Mouse (Mus musculus): ENCODE data around the gene Prr13.

Gene Prr13

DNA sequence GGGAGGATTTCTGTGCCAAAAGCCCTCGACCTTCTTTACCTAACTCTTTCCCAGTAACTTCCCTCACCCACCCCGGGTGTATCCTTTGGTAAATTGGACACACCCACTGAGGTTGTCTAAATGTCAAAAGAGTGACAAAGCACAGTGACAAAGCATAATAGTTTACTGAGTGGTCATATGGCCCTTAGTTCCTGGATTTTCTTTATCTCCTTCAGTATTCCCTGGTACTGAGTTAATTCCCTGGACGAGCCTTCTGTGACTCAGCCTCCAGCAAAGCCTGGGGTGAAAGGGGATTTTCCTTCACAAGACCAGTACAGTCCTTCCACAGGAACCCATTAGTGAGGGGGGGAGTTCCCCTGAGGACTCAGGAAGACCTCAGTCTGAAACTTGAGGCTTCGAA is 2.1 kb downstream of the Prr13 start:
- no peak for DNase-seq (ENCODE audit: low read depth, low spot score)

DNA sequence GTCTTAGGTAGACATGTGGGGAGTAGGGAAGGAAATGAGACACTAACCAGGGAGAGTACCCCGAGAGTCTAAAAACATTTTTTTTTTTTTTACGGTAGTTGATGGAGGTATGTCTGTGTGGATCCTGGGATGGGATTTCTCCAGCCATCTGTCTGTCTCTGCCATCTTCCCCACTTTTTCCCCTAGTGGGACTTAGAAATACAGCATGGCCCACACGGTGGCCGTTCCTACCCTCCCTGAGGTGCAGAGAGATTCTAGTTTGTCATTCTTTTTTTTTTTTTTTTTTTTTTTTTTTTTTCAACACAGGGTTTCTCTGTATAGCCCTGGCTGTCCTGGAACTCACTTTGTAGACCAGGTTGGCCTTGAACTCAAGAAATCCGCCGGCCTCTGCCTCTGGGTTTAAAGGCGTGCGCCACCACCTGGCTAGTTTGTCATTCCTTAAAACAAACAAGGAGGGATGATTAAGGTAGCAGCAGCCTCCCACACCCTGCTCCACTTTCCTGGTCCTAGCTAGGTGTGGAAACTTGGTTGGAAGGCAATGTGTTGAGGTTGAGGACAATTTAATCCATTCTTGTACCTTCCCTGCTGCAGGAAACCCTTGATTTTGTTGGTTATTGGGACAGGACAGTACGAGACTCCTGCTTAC is 2.7 kb downstream of the Prr13 start:
- DNase-seq (ENCODE audit: low read depth, low spot score) = no peak

DNA sequence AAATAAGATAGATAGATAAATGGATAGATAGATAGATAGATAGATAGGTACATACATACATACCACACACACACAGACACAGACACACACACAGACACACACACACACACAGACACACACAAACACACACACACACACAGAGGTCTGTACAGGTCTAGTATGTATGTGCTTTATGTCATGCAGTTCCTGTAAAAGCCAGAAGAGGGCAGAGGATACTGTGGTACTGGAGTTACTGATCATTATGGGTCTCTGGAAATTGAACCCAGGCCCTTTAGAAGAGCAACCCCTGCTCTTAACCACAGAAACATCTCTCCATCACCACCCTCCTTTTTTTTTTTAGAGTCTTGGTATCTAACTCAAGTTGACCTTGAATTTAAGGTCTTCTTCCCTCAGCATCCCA is 4.8 kb downstream of the Prr13 start:
- DNase-seq (ENCODE audit: low read depth, low spot score) = peak; percentile 60

DNA sequence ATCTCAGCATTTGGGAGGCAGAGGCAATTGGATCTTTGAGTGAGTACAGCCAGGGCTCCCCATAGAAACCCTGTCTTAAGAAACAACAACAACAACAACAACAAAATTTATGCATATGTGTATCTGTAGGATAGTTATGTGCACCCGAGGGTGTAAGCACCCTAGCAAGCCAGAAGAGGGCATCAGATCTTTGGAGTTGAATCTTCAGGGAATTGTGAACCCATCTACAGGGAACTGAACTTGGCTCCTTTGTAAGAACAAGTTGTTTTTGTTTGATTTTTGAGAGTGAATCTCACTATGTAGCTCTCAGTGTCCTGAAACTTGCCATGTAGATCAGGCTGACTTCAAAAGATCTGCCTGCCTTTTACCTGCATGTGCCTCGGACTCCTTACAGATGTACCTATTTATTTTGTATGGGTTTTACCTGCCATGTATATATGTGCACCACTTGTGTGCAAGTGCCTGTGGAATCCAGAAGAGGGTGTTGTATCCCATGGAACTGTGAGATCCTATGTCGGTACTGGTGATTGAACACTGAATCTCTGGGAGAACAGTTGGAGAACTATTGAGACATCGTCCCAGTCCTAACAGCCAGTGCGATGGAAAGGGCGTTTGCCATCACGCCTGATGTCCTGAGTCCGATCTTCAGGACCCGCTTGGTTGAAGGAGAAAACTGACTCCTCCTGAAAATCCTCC is 10.0 kb downstream of the Prr13 start:
- DNase-seq (ENCODE audit: low read depth, low spot score) = no peak

DNA sequence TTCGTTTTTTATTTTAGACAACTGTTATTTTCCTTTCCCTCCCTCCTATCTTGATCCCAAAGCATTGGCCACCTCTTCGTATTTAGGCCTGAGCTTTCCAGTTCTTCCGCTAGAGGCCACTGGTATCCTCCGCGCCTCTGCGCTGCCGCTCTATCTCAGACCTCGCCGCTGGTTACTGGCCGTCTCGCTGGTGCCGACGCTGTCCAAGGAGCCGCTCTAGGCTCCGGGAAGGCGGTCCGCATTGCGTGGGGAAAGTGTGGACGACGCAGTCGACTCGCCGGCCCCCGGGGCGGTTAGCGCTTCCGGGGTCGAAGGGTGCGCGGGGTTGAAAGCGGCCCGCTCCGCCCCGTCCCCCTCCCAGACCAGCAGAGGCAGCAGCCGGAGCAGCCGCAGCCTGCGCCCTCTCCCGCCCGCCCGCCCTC is 11.4 kb downstream of the Prr13 start, which contains the start of gene Pcbp2:
Gene Pcbp2 (plus strand): TSS at position 357 of the 422 bp plus-strand sequence.
- DNase-seq (ENCODE audit: low read depth, low spot score) = peak; percentile 97

DNA sequence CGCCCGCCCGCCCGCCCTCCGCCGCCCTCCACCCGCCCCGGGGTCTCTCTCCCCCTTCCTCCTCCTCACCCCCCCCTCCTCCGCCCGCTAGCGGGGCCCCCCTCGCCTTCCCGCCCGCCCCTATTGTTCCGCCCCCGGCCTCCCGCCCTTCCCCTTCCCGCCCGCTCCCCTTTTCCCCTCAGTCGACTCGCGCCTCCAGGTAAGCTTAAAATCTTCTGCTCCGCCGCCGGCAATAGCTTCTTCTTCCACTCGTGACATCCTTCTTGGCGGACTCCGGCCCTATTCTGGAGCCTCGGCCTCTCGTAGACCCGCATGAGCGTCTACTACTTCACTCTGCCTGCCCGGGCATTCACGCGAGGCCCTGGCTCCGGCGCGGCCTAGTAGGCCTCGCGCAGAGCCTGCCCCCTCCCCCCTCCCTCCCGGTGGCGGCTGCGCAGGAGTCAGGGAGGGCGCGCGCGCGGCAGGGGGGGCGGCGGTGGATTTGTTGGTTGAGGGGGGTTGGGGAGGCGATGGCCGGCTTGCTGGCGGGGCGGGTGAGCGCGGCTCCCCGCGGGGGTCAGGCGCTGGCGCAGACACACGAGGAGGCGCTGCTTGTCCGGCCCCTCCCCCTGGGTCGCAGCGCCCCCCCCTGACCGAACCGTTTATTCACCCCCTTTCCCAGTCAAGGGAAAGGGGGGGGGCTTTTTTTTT is 11.9 kb downstream of the Prr13 start:
- DNase-seq (ENCODE audit: low read depth, low spot score) = peak; percentile 90

DNA sequence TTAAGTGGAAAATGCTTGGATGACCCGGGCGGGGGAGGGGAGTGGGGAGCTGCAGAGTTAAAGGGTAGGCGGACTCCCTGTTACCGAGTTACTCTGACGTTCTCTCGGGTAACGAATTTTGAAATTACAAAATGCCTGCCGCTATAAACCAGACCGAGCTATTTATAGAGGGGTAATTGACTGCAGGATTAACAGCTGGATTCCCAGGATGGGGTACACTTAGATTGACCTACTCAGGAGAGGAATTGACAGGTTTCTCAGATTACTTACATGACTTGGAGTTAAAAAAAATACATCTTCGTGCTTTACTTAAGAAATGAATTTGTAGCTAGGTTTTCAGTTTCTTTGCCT is 12.4 kb downstream of the Prr13 start:
- DNase-seq (ENCODE audit: low read depth, low spot score) = no peak

DNA sequence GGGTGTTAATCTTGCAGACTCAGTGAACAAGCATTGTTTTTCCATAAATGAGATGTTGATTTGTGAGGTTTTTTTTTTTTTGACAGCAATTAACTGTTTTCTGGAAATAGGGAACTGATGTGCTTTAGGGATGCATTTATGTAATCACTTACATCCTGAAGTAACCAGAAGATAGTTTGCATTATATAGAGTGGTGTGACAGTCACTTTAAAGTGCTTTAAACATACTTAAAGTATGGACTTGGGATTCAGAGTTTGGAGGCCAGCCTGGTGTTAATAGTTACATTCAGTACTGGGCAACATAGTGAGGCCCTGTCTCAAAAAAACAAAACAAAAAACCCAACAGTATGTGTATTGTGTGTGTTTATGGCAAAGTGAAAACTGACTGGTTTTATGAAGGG is 12.9 kb downstream of the Prr13 start:
- no peak for DNase-seq (ENCODE audit: low read depth, low spot score)

DNA sequence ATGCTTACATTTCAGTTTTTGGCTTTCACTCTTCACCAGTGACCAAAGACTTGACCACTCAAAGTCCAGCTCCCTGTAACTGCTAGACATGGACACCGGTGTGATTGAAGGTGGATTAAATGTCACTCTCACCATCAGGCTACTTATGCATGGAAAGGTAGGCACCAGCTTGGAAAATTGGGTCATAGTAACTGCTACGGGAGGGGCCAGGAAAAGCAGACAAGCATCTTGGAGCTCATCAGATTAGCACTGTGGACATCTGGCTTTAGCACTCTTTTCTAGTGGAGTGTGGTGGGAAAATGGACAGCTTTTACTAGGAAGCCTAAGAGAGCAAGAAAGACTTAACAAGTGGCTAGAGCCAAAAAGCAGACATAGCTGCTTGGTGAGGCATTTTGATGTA is 14.4 kb downstream of the Prr13 start:
- no peak for DNase-seq (ENCODE audit: low read depth, low spot score)

DNA sequence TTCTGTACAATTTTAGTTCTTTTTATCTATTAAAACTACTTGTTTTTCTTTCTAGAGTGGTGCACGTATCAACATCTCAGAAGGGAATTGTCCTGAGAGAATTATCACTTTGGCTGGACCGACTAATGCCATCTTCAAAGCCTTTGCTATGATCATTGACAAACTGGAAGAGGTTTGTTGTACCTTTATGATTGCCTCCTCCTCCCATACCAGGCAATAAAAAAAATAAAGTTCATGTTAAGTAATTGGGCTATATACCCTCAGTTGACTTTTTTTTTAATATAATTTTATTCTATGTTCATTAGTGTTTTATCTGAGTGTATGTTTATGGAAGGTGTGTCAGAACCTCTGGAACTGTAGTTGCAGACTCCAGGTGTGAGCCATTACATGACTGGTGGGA is 15.7 kb downstream of the Prr13 start:
- DNase-seq (ENCODE audit: low read depth, low spot score) = no peak

DNA sequence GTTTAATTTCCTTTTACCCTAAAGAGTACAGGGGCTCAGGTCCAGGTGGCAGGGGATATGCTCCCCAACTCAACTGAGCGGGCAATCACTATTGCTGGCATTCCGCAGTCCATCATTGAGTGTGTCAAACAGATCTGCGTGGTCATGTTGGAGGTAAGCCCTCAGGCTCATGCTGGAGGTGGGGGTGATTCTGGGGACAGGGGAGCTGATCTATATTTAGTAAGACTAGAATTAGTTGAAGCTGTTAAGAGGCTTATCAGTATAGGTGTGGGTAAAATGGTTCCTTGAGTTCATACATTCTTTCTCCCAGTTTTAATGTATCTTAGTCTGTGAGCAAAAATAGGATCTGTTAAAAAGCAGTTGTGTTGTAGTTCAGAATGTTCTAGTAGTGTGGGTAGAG is 24.3 kb downstream of the Prr13 start:
- no peak for DNase-seq (ENCODE audit: low read depth, low spot score)

DNA sequence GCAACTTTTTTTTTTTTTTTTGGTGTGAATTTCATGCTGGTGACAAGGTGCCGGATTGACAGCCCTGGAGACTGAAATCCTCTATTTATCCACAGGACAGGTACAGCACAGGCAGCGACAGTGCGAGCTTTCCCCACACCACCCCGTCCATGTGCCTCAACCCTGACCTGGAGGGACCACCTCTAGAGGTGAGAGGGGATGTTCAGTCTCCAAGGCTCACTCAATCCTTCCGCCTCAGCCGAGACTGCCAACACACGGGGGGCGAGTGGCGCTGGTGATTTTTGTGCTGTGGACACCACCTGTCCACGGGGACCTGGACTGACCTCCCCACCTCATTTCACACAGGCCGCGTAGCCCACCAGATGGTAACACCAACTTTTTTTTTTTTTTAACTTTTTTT is 27.0 kb downstream of the Prr13 start:
- DNase-seq (ENCODE audit: low read depth, low spot score) = no peak

DNA sequence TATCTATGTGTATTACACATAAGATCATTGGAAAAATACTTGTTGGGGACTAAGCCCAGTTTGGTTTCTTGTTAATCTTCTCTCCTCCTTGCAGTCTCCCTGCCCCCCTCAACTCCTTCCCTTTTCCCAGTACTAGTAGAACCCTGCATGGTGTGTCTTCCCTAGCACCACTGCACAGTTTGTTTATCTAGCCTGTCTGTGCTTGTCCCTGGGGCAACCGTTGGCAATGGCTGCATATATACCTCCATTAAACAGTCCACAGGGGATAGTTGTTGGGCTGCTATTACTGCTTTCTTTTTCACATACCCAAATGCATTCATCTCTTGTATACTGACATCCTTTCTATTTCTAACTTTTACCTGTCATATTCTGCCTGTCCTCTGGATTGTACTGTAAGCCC is 28.8 kb downstream of the Prr13 start:
- DNase-seq (ENCODE audit: low read depth, low spot score) = no peak

DNA sequence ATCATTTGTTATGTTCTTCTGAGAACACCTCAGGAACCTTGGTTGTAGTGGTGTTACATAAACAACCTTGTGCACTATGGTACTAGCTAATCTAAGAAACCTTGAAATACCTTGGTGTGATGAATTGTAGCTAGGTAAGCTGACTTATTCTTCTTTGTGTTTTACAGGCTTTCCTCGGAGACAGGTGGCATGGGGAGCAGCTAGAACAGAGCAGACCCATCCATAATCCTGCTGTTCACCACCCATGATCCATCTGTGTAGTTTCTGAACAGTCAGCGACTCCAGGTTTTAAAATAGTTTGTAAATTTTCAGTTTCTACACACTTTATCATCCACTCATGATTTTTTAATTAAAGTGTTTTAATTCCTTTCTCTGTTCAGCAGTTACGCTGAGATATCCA is 39.5 kb downstream of the Prr13 start:
- no peak for DNase-seq (ENCODE audit: low read depth, low spot score)

DNA sequence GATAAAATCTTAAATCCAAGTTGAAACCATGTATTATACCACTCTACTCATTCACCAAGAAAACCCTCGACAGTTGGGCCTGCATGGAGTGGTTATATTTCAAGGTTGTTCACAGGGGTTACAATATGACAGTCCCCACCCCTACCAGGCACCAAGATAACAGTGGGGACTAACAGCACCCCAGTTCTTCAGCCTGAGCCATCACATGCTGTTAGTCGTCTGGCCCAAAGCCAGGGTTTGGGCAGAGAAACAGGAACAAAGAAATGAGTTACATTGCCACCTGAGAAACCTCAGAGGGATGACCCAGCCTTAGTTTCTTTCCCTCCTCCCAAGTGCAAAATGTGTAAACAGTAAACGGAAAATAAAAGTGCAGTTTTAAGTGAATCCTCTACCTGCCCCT is 40.5 kb downstream of the Prr13 start:
- peak; percentile 44 for DNase-seq (ENCODE audit: low read depth, low spot score)

DNA sequence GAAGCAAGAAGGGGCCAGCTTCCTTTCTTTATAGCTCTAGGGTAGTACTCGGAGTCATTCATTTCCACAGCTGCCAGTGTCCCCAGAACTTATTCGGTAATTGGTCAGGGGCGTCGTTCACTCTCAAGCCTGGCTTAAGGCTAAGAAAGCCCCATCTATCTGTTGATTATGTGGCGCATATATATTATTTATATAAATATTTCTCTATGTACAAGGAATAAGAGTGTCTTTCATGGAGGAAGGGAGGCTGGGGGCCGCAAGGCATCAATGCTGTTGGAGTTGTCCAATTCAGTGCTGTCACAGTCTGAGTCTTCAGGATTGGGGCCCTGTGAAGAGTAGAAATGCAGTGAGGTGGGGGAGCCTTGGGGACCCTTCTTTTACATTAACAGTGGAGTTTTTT is 41.0 kb downstream of the Prr13 start:
- no peak for DNase-seq (ENCODE audit: low read depth, low spot score)

DNA sequence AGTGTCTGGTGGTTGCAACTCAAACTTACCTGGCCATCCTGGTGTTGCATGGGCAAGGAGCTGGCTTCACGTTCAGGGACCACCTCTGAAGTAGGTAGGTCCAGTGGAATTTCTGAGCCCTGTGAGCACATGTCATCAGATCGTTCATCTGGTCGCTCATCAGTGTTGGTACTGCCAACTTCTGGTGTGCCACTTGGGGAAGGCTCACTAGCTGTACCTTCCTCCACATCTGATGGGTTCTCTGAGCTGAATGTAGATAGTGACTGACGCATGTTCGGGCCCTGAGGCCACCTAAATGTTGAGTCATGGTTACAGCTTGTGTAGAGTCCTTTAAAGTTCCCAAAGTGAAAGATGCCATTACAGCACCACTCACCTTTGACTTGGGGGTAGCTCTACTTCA is 41.7 kb downstream of the Prr13 start:
- no peak for DNase-seq (ENCODE audit: low read depth, low spot score)

DNA sequence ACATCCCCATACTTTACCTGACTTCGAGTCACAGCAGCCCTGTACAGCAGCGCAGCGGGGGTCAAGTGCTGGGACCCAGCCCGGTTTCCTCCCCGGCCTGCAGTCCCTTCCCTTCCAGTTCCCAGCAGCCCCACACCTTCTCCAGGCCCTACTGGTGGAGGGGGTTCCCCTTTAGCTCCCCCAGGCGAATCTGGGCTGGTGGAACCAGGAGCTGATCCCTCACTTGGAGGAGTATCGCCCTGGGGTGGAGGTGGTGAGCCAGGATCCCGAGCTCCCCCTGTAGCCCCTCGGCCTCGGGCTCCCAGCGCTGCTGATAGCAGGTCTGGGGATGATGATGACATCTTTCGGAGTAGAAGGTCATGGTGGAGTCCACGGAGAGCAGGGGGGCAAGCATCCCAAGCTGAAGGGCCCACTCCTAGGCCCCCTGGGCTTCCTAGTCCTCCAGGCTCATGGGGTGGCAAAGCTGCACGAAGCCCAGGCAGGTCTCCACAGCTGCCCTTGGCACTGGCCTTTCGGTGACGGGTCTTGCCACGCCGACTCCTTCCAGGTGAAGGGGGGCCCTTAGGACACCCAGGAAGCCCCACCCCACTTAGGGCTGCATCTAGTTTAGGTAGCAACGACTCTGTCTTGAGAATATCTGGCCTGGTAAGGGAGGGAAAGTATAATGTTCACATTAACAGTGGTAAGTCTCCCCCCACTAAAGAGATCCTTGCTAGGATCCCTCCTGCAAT is 42.4 kb downstream of the Prr13 start:
- no peak for DNase-seq (ENCODE audit: low read depth, low spot score)

DNA sequence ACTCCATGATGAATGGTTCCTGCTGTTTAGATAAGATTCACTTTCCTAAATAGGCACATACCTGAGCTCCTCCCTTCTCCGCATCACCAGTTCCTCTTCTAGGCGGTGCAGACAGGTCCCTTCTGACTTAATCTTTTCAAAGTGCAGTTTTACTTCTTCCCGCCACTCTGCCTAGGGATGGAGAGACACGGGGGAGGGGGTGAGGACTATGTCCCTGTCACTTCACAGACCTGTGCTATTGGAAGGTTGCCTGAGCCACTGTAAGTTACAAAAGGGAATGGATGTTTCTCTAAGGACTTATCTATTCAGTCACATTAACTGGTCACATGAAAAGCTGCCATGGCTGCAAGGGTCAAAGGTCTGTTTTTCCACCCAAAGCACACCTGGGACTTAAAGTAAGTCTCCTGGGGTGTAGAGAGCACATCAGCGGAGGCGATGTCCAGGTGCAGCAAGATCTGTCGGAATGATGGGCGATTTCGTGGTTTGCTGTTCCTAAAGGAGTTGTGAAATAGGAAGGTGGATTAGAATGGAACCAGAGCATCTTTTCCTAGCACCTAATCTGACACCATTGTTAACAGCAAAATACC is 43.5 kb downstream of the Prr13 start:
- no peak for DNase-seq (ENCODE audit: low read depth, low spot score)

DNA sequence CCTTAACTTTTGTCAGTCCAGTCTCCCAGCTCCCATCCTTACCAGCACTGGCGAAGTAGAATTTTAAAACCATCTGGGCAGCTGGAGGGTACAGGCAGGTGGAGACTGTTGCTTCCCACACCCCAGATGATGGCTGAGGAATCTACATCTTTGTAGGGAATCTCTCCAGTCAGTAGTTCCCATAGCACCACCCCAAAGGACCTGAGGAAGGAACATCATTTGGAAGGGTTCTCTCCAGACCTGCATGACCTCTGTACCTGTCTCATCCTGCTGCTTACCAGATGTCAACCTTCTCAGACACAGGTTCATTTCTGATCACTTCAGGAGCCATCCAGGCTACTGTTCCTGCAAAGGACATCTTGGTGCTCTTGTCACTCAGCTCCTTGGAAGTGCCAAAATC is 44.6 kb downstream of the Prr13 start, which contains the start of gene Gm10337:
Gene Gm10337 (plus strand): TSS at position 276 of the 400 bp plus-strand sequence.
- no peak for DNase-seq (ENCODE audit: low read depth, low spot score)

DNA sequence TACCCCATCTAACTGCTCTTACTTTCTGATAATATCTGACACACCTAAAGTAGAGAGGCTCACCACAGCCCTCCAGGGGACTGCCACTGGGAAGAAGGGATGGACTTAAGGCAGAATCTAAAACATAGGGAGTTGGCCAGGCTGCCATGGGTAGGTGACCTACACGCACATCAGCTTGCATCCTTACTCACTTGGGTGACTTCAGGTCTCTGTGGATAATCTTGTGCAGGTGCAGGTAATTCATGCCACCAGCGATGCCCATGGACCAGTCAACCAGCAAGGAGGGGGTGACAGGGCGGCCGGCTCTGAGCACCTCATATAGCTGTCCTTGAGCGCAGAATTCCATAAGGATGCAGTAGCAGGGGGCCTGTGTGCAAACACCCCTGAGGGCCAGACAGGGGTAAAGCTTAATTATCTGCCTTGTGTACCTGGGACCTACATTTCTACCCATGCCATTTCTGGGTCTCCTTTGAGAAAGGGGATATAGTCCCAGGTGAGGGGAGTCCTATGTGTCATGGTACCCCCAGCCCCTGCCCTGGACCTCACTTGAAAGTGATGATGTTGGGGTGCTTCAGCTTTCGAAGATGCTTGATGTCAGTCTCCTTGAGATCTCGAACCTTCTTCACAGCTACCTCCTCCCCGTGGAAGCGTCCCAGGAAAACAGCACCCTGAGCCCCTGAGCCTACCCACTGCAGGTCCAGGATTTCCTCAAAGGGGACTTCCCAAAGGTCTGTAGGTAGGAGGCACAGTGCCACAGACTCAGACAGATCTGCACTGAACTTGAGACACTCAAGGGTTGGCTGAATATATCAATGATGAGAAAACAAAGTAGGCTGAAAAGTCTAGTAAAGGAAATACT is 45.3 kb downstream of the Prr13 start:
- no peak for DNase-seq (ENCODE audit: low read depth, low spot score)

Data from A20 (cell line).